Mouse (Mus musculus) myocyte (in vitro differentiated cells): ENCODE measurements around the gene Ptpn18.

ENCODE experiments used
- E2F4 ChIP-seq: IDR thresholded peaks from one replicate; pipeline ENCODE4 v1.6.1; 2011; ENCODE audit warnings: mild to moderate bottlenecking, control low read depth, moderate library complexity; ENCODE audit not compliant: insufficient read depth
- MAX ChIP-seq: IDR thresholded peaks from one replicate; pipeline ENCODE4 v1.6.1; 2011; ENCODE audit warnings: low read depth, mild to moderate bottlenecking, control low read depth

GRCm38 (mm10) chr1:34469801-34470200 lies 10.2 kb downstream of the Ptpn18 start:
- no peak for TF ChIP-seq MAX
- TF ChIP-seq E2F4: no peak
